In genomic region chr9:37235951-37236737, GRCm38 (mm10) we compare ENCODE assay signal across 12 mouse cellular contexts. TPM values are rescaled to one million over a fixed set of nuclear protein-coding genes. Genes with fewer than 3 reads are reported as not detected.
DNase-seq lines count a peak whose midpoint lies in the region; ATAC-seq and TF ChIP-seq lines count a peak whose summit lies in the region.
"Had no signal": no experiment of that assay in that cellular context is flagged by ENCODE, and none has a peak within 500 bp of the region (broad histone marks: within the 10 kb centered on the region; RNA-seq: fewer than 3 reads in every experiment).

No protein-coding gene starts in this region.

- no peak overlapping the region for H3K4me3 ChIP-seq in heart, embryonic 15.5 days
- H3K4me3 ChIP-seq in C2C12 (ENCODE audit: insufficient read depth, poor library complexity, severe bottlenecking) (no peak overlapping the region), myocyte (no peak overlapping the region)
- H3K4me3 ChIP-seq in midbrain, embryonic 15.5 days = no peak overlapping the region
- H3K4me3 ChIP-seq: forebrain, embryonic 12.5 days; heart, embryonic 13.5 days; limb, embryonic 12.5 days; neural tube, embryonic 13.5 days had no signal

- no peak for TF ChIP-seq POLR2A in myocyte (IDR thresholded peaks at IDR 0.05; ENCODE audit: insufficient read length, low read depth)

- H3K9ac ChIP-seq in heart, embryonic 15.5 days = no peak overlapping the region
- H3K9ac ChIP-seq in midbrain, embryonic 15.5 days = no peak overlapping the region
- H3K9ac ChIP-seq: forebrain, embryonic 12.5 days; heart, embryonic 13.5 days; limb, embryonic 12.5 days; neural tube, embryonic 13.5 days had no signal

- no peaks in the 10 kb centered on the region for H3K27me3 ChIP-seq in heart, embryonic 15.5 days
- H3K27me3 ChIP-seq in C2C12 (ENCODE audit: control insufficient read depth, insufficient read depth, insufficient read length) (no peaks in the 10 kb centered on the region), myocyte (ENCODE audit: control insufficient read depth, insufficient read depth, insufficient read length) (no peaks in the 10 kb centered on the region)
- H3K27me3 ChIP-seq in midbrain, embryonic 15.5 days (replicated peaks) = no peaks in the 10 kb centered on the region
- H3K27me3 ChIP-seq: forebrain, embryonic 12.5 days; heart, embryonic 13.5 days; neural tube, embryonic 13.5 days had no signal

- H3K4me2 ChIP-seq in heart, embryonic 15.5 days = no peak overlapping the region
- peak overlapping the region; percentile 49 for H3K4me2 ChIP-seq in myocyte (ENCODE audit: low read depth)
- H3K4me2 ChIP-seq in midbrain, embryonic 15.5 days = no peak overlapping the region
- H3K4me2 ChIP-seq: forebrain, embryonic 12.5 days; heart, embryonic 13.5 days; limb, embryonic 12.5 days; neural tube, embryonic 13.5 days had no signal

- no peaks in the 10 kb centered on the region for H3K9me3 ChIP-seq in heart, embryonic 15.5 days (replicated peaks)
- H3K9me3 ChIP-seq in midbrain, embryonic 15.5 days = no peaks in the 10 kb centered on the region
- H3K9me3 ChIP-seq: forebrain, embryonic 12.5 days; heart, embryonic 13.5 days; limb, embryonic 12.5 days; neural tube, embryonic 13.5 days had no signal

- no peak for DNase-seq in heart, postnatal 25 days (ENCODE audit: low spot score)
- peak; percentile 48 to 59 for DNase-seq in adrenal gland, postnatal 36 days
- DNase-seq in right cerebral cortex, postnatal 4 days = no peak
- DNase-seq in gastrocnemius, postnatal 25 days = no peak

- no peak overlapping the region for H3ac ChIP-seq in C2C12 (ENCODE audit: control insufficient read depth, insufficient read length, low read depth)
- no peak overlapping the region for H3ac ChIP-seq in myocyte (ENCODE audit: control insufficient read depth, insufficient read length)

- no peak overlapping the region for H3K27ac ChIP-seq in heart, embryonic 15.5 days
- H3K27ac ChIP-seq in midbrain, embryonic 15.5 days = no peak overlapping the region
- H3K27ac ChIP-seq: forebrain, embryonic 12.5 days; heart, embryonic 13.5 days; limb, embryonic 12.5 days; neural tube, embryonic 13.5 days had no signal

- intact Hi-C loops in heart, postnatal 25 days (cut with DNase I) = no loop called here

- 0 out of 2 replicates have a peak, but pooled peaks have one; percentile 38 for ATAC-seq in heart, embryonic 15.5 days (replicated peaks; ENCODE audit: insufficient number of reproducible peaks, insufficient read depth, low FRiP score, low read depth)
- ATAC-seq in midbrain, embryonic 15.5 days (replicated peaks) = no peak

- no peaks in the 10 kb centered on the region for H3K79me3 ChIP-seq in C2C12 (ENCODE audit: low read depth)

- no peak for TF ChIP-seq CTCF in C2C12 (IDR thresholded peaks at IDR 0.05; ENCODE audit: control insufficient read depth, insufficient read depth, insufficient read length)

- H3K79me2 ChIP-seq in C2C12 (ENCODE audit: control insufficient read depth, insufficient read depth) (no peaks in the 10 kb centered on the region), myocyte (ENCODE audit: control insufficient read depth, insufficient read depth) (no peaks in the 10 kb centered on the region)

- no peaks in the 10 kb centered on the region for H3K4me1 ChIP-seq in heart, embryonic 15.5 days (replicated peaks)
- no peaks in the 10 kb centered on the region for H3K4me1 ChIP-seq in midbrain, embryonic 15.5 days
- H3K4me1 ChIP-seq: forebrain, embryonic 12.5 days; heart, embryonic 13.5 days; limb, embryonic 12.5 days; neural tube, embryonic 13.5 days had no signal

- no peaks in the 10 kb centered on the region for H3K36me3 ChIP-seq in heart, embryonic 15.5 days
- H3K36me3 ChIP-seq in C2C12 (ENCODE audit: control insufficient read depth, insufficient read depth) (no peaks in the 10 kb centered on the region), myocyte (ENCODE audit: control insufficient read depth, insufficient read depth) (no peaks in the 10 kb centered on the region)
- H3K36me3 ChIP-seq in midbrain, embryonic 15.5 days (replicated peaks) = no peaks in the 10 kb centered on the region
- H3K36me3 ChIP-seq: forebrain, embryonic 12.5 days; heart, embryonic 13.5 days; neural tube, embryonic 13.5 days had no signal

- WGBS in heart, embryonic 15.5 days = 63% methylated on average over 4 of the region's 4 CpGs
- WGBS in midbrain, embryonic 15.5 days = 66% methylated on average over 4 of the region's 4 CpGs

TF ChIP-seq in C2C12, 6 proteins besides CTCF, POLR2A, EP300 and RAD21:
- TF ChIP-seq USF1 (IDR thresholded peaks at IDR 0.05; ENCODE audit: low read depth) = no peak
- TF ChIP-seq MAX (IDR thresholded peaks at IDR 0.05) = no peak
- TF ChIP-seq MYOD1 (IDR thresholded peaks at IDR 0.05; ENCODE audit: control insufficient read depth, insufficient read length, low read depth) = peak; percentile 31
- TF ChIP-seq MYOG (IDR thresholded peaks at IDR 0.05; ENCODE audit: control insufficient read depth, extremely low read depth, insufficient read length) = no peak
- no peak for TF ChIP-seq CEBPB (IDR thresholded peaks at IDR 0.05; ENCODE audit: low read depth)
- TF ChIP-seq FOSL1 (IDR thresholded peaks at IDR 0.05; ENCODE audit: insufficient read depth, low read length, poor library complexity, severe bottlenecking) = peak; percentile 57

TF ChIP-seq in myocyte, 11 proteins besides CTCF, POLR2A, EP300 and RAD21:
- TF ChIP-seq MYOG (IDR thresholded peaks at IDR 0.05; ENCODE audit: control insufficient read depth in 1 of 3, insufficient read depth in 1 of 3, insufficient read length in 2 of 3, low read depth in 2 of 3) = no peak
- no peak for TF ChIP-seq CEBPB (IDR thresholded peaks at IDR 0.05; ENCODE audit: insufficient read depth, poor library complexity, severe bottlenecking)
- TF ChIP-seq TCF3 (IDR thresholded peaks at IDR 0.05; ENCODE audit: insufficient read length, low read depth) = no peak
- no peak for TF ChIP-seq POLR2AphosphoS2 (IDR thresholded peaks at IDR 0.05; ENCODE audit: insufficient read length, low read depth)
- no peak for TF ChIP-seq REST (IDR thresholded peaks at IDR 0.05; ENCODE audit: insufficient read depth, insufficient read length)
- TF ChIP-seq E2F4 (IDR thresholded peaks at IDR 0.05; ENCODE audit: insufficient read depth) = no peak
- TF ChIP-seq MAX (IDR thresholded peaks at IDR 0.05; ENCODE audit: low read depth) = no peak
- no peak for TF ChIP-seq SRF (IDR thresholded peaks at IDR 0.05; ENCODE audit: control insufficient read depth, insufficient read length, low read depth)
- no peak for TF ChIP-seq USF1 (IDR thresholded peaks at IDR 0.05; ENCODE audit: low read depth)
- TF ChIP-seq MYOD1 (IDR thresholded peaks at IDR 0.05; ENCODE audit: control insufficient read depth in 1 of 3, insufficient read length in 2 of 3, low read depth in 2 of 3) = no peak
- TF ChIP-seq TCF12 (IDR thresholded peaks at IDR 0.05; ENCODE audit: insufficient read depth, poor library complexity, severe bottlenecking) = no peak

RNA-seq across cellular contexts. Expression of gene Slc37a2, which starts 19.4 kb away (rescaled TPM):
- 1.4 and 3.3 TPM in 2 replicates for polyA plus RNA-seq in heart, embryonic 15.5 days (2015; fragmentation: Nextera tagmentation; extraction: Ambion mirVana)
- total RNA-seq in heart, postnatal 25 days (2021) = 1 to 10 TPM; 3.6 to 4.2 TPM
- polyA plus RNA-seq in C2C12 (2012; fragmentation: generic; extraction: Trizol) (4.2 TPM), myocyte (2012; fragmentation: generic; extraction: Trizol) (9.2 TPM)
- 10 to 100 TPM; 49.0 to 53.7 TPM for total RNA-seq in adrenal gland, postnatal 36 days (2021)
- 1 to 10 TPM in 1 of 2 experiments, under 1 TPM in 1; 0.92 to 1.1 TPM for total RNA-seq in gastrocnemius, postnatal 25 days (2021)
- 0.81 and 1.6 TPM in 2 replicates for polyA plus RNA-seq in midbrain, embryonic 15.5 days (2015; fragmentation: Nextera tagmentation; extraction: Ambion mirVana)

RNA-seq across cellular contexts. Expression of gene Tmem218, which starts 28.1 kb away (rescaled TPM):
- 8.4 and 8.8 TPM in 2 replicates for polyA plus RNA-seq in heart, embryonic 15.5 days (2015; fragmentation: Nextera tagmentation; extraction: Ambion mirVana)
- 1 to 10 TPM; 6.5 to 7.8 TPM for total RNA-seq in heart, postnatal 25 days (2021)
- polyA plus RNA-seq in C2C12 (2012; fragmentation: generic; extraction: Trizol) (3.4 TPM), myocyte (2012; fragmentation: generic; extraction: Trizol) (3.9 TPM)
- total RNA-seq in adrenal gland, postnatal 36 days (2021) = 1 to 10 TPM; 5.9 to 6.0 TPM
- 1 to 10 TPM; 2.3 to 3.1 TPM for total RNA-seq in gastrocnemius, postnatal 25 days (2021)
- polyA plus RNA-seq in midbrain, embryonic 15.5 days (2015; fragmentation: Nextera tagmentation; extraction: Ambion mirVana) = 8.7 and 9.0 TPM in 2 replicates

Comparison
In these comparisons a context has a peak if more than half of its experiments do, and no peak if none do; other contexts are left out.
1. DNase-seq: peak in adrenal gland, postnatal 36 days (2 of 2); none in heart, postnatal 25 days (single experiment), right cerebral cortex, postnatal 4 days (single experiment) and gastrocnemius, postnatal 25 days (single experiment).